In the genomic region with DNA sequence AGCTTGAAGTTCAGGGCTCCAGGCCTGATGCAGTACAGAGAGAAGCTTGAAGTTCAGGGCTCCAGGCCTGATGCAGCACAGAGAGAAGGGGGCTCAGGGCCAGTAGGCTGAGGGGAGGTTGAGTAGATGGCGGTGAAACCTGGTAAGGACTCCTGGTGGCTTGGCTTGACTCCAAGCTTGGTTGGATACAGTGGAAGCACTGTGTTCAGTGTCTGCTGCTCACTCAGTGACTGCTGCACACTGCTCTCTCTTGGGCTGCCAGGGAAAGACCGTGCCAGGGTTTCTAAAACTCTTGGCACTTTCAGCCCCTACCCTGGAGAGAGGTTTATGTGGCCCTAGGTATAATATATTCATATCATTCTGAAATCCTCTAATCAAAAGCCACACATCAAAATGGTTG, we compare ENCODE assay signal across 11 mouse cellular contexts.
DNase-seq lines count a peak whose midpoint lies in the region; ATAC-seq and TF ChIP-seq lines count a peak whose summit lies in the region.
"Had no signal": no experiment of that assay in that cellular context is flagged by ENCODE, and none has a peak within 500 bp of the region (broad histone marks: within the 10 kb centered on the region; RNA-seq: fewer than 3 reads in every experiment).

No protein-coding gene starts in this region.

- no peak for TF ChIP-seq POLR2A in lung, adult 2 months (IDR thresholded peaks at IDR 0.05; ENCODE audit: borderline replicate concordance, extremely low read depth, low read depth, low read length)

- H3K4me2 ChIP-seq in hindbrain, embryonic 12.5 days (replicated peaks), result no peak overlapping the region
- no peak overlapping the region for H3K4me2 ChIP-seq in hindbrain, embryonic 11.5 days (replicated peaks; ENCODE audit: low read depth, low read length)
- no peak overlapping the region for H3K4me2 ChIP-seq in forebrain, embryonic 12.5 days
- no peak overlapping the region for H3K4me2 ChIP-seq in limb, embryonic 15.5 days

- H3K9ac ChIP-seq in hindbrain, embryonic 12.5 days, result no peak overlapping the region
- H3K9ac ChIP-seq in hindbrain, embryonic 11.5 days (ENCODE audit: low read depth, low read length), result no peak overlapping the region
- H3K9ac ChIP-seq in forebrain, embryonic 12.5 days, result no peak overlapping the region
- no peak overlapping the region for H3K9ac ChIP-seq in limb, embryonic 15.5 days
- H3K9ac ChIP-seq: liver, embryonic 14.5 days had no signal

- H3K36me3 ChIP-seq in hindbrain, embryonic 12.5 days, result peaks cover 9% of the 10 kb centered on the region; the same call in 1 of the 2 replicates
- no peaks in the 10 kb centered on the region for H3K36me3 ChIP-seq in hindbrain, embryonic 11.5 days (ENCODE audit: control insufficient read depth, insufficient read depth, low read length)
- peaks cover 8% of the 10 kb centered on the region for H3K36me3 ChIP-seq in forebrain, embryonic 12.5 days (replicated peaks)
- H3K36me3 ChIP-seq in limb, embryonic 15.5 days, result 0 out of 2 replicates have a peak, but pooled peaks cover 4% of the 10 kb centered on the region

- no peaks in the 10 kb centered on the region for H3K27me3 ChIP-seq in hindbrain, embryonic 12.5 days
- H3K27me3 ChIP-seq in hindbrain, embryonic 11.5 days (ENCODE audit: control insufficient read depth, insufficient read depth, low read length), result no peaks in the 10 kb centered on the region
- no peaks in the 10 kb centered on the region for H3K27me3 ChIP-seq in forebrain, embryonic 12.5 days
- no peaks in the 10 kb centered on the region for H3K27me3 ChIP-seq in limb, embryonic 15.5 days

- DNase-seq in hindbrain, embryonic 11.5 days (ENCODE audit: low spot score), result no peak
- peak; percentile 60 for DNase-seq in brain, adult 2 months (ENCODE audit: low read depth, low spot score)
- no peak for DNase-seq in urinary bladder, adult 18-20 months (ENCODE audit: low spot score in 2 of 2)
- no peak for DNase-seq in kidney, postnatal 14 days
- no peak for DNase-seq in lung, adult 2 months
- DNase-seq: gastrocnemius, postnatal 25 days; heart, postnatal 4 days had no signal

- no peak for TF ChIP-seq CTCF in lung, adult 2 months (IDR thresholded peaks at IDR 0.05; ENCODE audit: insufficient read depth, low read length)

- 63% methylated on average over 2 of the region's 2 CpGs for WGBS in hindbrain, embryonic 12.5 days
- WGBS in hindbrain, embryonic 11.5 days, result 96% methylated on average over 2 of the region's 2 CpGs
- 73% methylated on average over 2 of the region's 2 CpGs for WGBS in forebrain, embryonic 12.5 days
- WGBS in limb, embryonic 15.5 days, result 46% methylated on average over 2 of the region's 2 CpGs
- WGBS in lung, adult 2 months, result 87% methylated on average over 2 of the region's 2 CpGs

- H3K27ac ChIP-seq in hindbrain, embryonic 12.5 days, result peak overlapping the region; percentile 12
- H3K27ac ChIP-seq in hindbrain, embryonic 11.5 days (ENCODE audit: low read depth, low read length), result no peak overlapping the region
- 0 out of 2 replicates have a peak overlapping the region, but pooled peaks have one; percentile 42 for H3K27ac ChIP-seq in forebrain, embryonic 12.5 days
- peak overlapping the region; percentile 73 for H3K27ac ChIP-seq in limb, embryonic 15.5 days
- H3K27ac ChIP-seq: liver, embryonic 14.5 days had no signal

- H3K4me1 ChIP-seq in hindbrain, embryonic 12.5 days, result peaks cover 10% of the 10 kb centered on the region
- H3K4me1 ChIP-seq in hindbrain, embryonic 11.5 days (replicated peaks; ENCODE audit: control insufficient read depth, insufficient read depth, low read length), result no peaks in the 10 kb centered on the region
- no peaks in the 10 kb centered on the region for H3K4me1 ChIP-seq in forebrain, embryonic 12.5 days
- H3K4me1 ChIP-seq in limb, embryonic 15.5 days, result peaks cover 24% of the 10 kb centered on the region
- no peaks in the 10 kb centered on the region; the same call in 1 of the 2 replicates for H3K4me1 ChIP-seq in lung, adult 2 months (ENCODE audit: control insufficient read depth, insufficient read depth, low read length)

- H3K4me3 ChIP-seq in hindbrain, embryonic 12.5 days, result no peak overlapping the region
- H3K4me3 ChIP-seq in hindbrain, embryonic 11.5 days (ENCODE audit: low read depth, low read length), result no peak overlapping the region
- no peak overlapping the region for H3K4me3 ChIP-seq in forebrain, embryonic 12.5 days (replicated peaks)
- H3K4me3 ChIP-seq in limb, embryonic 15.5 days, result no peak overlapping the region
- H3K4me3 ChIP-seq in lung, adult 2 months (replicated peaks; ENCODE audit: extremely low read depth, low read depth, low read length), result no peak overlapping the region

- no peaks in the 10 kb centered on the region for H3K9me3 ChIP-seq in hindbrain, embryonic 12.5 days (replicated peaks)
- H3K9me3 ChIP-seq in hindbrain, embryonic 11.5 days (ENCODE audit: control insufficient read depth, low read length), result no peaks in the 10 kb centered on the region
- no peaks in the 10 kb centered on the region for H3K9me3 ChIP-seq in forebrain, embryonic 12.5 days
- no peaks in the 10 kb centered on the region for H3K9me3 ChIP-seq in limb, embryonic 15.5 days

- 0 out of 2 replicates have a peak, but pooled peaks have one; percentile 38 for ATAC-seq in hindbrain, embryonic 12.5 days (ENCODE audit: low FRiP score)
- ATAC-seq in hindbrain, embryonic 11.5 days (ENCODE audit: low FRiP score), result no peak
- ATAC-seq in forebrain, embryonic 12.5 days (ENCODE audit: low FRiP score), result no peak
- ATAC-seq in limb, embryonic 15.5 days (ENCODE audit: insufficient number of reproducible peaks, low FRiP score, low TSS enrichment, low read depth), result peak; percentile 89

Comparison
In these comparisons a context has a peak if more than half of its experiments do, and no peak if none do; other contexts are left out.
1. ATAC-seq: peak in hindbrain, embryonic 12.5 days (single experiment) and limb, embryonic 15.5 days (single experiment); none in hindbrain, embryonic 11.5 days (single experiment) and forebrain, embryonic 12.5 days (single experiment).